Mouse (Mus musculus): ENCODE data around the gene Zfp382.

GRCm38 (mm10) chr7:30147011-30147410, 25.3 kb downstream of the Zfp382 start:
- TF ChIP-seq POLR2A (IDR thresholded peaks at IDR 0.05; ENCODE audit: borderline replicate concordance, control insufficient read depth, low read depth, low read length) (no peak), CTCF (IDR thresholded peaks at IDR 0.05; ENCODE audit: control insufficient read depth, insufficient read depth, low read length) (no peak)
